In the genomic region with DNA sequence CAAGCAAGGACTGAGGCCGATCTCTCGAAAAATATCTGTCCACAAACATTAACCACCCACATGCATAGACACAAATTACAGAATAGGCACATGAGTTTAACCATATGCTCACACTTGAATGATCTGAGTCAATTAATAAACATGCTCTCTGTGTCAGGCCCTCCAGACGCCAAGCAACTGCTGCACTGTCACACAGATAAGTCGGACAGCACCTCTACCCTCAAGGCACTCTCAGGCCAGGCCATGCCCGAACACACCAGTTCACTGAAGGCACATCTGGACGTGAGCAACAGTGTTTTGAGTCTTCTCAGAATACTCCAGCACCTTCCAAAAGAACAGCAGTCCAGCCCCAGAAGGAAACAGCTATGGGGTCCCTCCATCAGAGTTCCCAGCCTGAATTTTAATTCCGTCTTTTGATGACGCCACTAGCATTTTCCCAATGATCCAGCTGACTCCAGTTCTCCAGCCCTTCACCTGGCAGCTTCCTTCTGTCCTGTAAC, we compare ENCODE assay signal across 9 mouse cellular contexts. TPM values are rescaled to one million over a fixed set of nuclear protein-coding genes. Genes with fewer than 3 reads are reported as not detected.
DNase-seq lines count a peak whose midpoint lies in the region; ATAC-seq and TF ChIP-seq lines count a peak whose summit lies in the region.
"Had no signal": no experiment of that assay in that cellular context is flagged by ENCODE, and none has a peak within 500 bp of the region (broad histone marks: within the 10 kb centered on the region; RNA-seq: fewer than 3 reads in every experiment).

No protein-coding gene starts in this region.

- peak overlapping the region; percentile 97 for H3K4me3 ChIP-seq in neural tube, embryonic 11.5 days (ENCODE audit: low read depth, low read length)
- H3K4me3 ChIP-seq in forebrain, embryonic 14.5 days (ENCODE audit: low read depth, low read length), result peak overlapping the region; percentile 93
- no peak overlapping the region for H3K4me3 ChIP-seq in limb, embryonic 14.5 days (replicated peaks; ENCODE audit: low read length)

- H3K9me3 ChIP-seq in neural tube, embryonic 11.5 days (ENCODE audit: control insufficient read depth, low read length), result no peaks in the 10 kb centered on the region
- H3K9me3 ChIP-seq in forebrain, embryonic 14.5 days (replicated peaks; ENCODE audit: control insufficient read depth, low read length), result no peaks in the 10 kb centered on the region
- H3K9me3 ChIP-seq in limb, embryonic 14.5 days (ENCODE audit: control insufficient read depth, low read length), result no peaks in the 10 kb centered on the region

- peak overlapping the region; percentile 98 for H3K9ac ChIP-seq in neural tube, embryonic 11.5 days (ENCODE audit: low read length)
- peak overlapping the region; percentile 54 for H3K9ac ChIP-seq in forebrain, embryonic 14.5 days (ENCODE audit: low read length)
- no peak overlapping the region for H3K9ac ChIP-seq in limb, embryonic 14.5 days (ENCODE audit: low read depth, low read length, severe bottlenecking)

- no peaks in the 10 kb centered on the region for H3K27me3 ChIP-seq in neural tube, embryonic 11.5 days (ENCODE audit: control insufficient read depth, insufficient read depth, low read length)
- H3K27me3 ChIP-seq in forebrain, embryonic 14.5 days (replicated peaks; ENCODE audit: control insufficient read depth, insufficient read depth, low read length), result no peaks in the 10 kb centered on the region
- no peaks in the 10 kb centered on the region for H3K27me3 ChIP-seq in limb, embryonic 14.5 days (ENCODE audit: control insufficient read depth, insufficient read depth, low read length)

- peak overlapping the region; percentile 60 for H3K4me2 ChIP-seq in neural tube, embryonic 11.5 days (ENCODE audit: low read depth)
- peak overlapping the region; percentile 60 for H3K4me2 ChIP-seq in forebrain, embryonic 14.5 days (ENCODE audit: low read length)
- H3K4me2 ChIP-seq in limb, embryonic 14.5 days (replicated peaks; ENCODE audit: low read depth, low read length, severe bottlenecking), result 0 out of 2 replicates have a peak overlapping the region, but pooled peaks have one; percentile 6

- no peak for DNase-seq in neural tube, embryonic 11.5 days (ENCODE audit: low spot score)
- no peak for DNase-seq in neural tube, embryonic 10.5 days (ENCODE audit: extremely low spot score, low spot score)
- DNase-seq in forebrain, embryonic 14.5 days (ENCODE audit: low spot score), result no peak
- DNase-seq in limb, embryonic 14.5 days (ENCODE audit: low spot score), result no peak
- no peak for DNase-seq in spleen, postnatal 36 days (ENCODE audit: low spot score in 2 of 2)
- DNase-seq in layer of hippocampus, postnatal 14 days (ENCODE audit: low spot score in 2 of 2), result no peak
- DNase-seq in urinary bladder, postnatal 36 days (ENCODE audit: low spot score in 2 of 2), result no peak
- DNase-seq: kidney, adult 2 months had no signal

- 18% methylated on average over 8 of the region's 8 CpGs for WGBS in neural tube, embryonic 11.5 days
- WGBS in forebrain, embryonic 14.5 days, result 9% methylated on average over 8 of the region's 8 CpGs
- WGBS in limb, embryonic 14.5 days, result 35% methylated on average over 8 of the region's 8 CpGs

- peak overlapping the region; percentile 96 for H3K27ac ChIP-seq in neural tube, embryonic 11.5 days (ENCODE audit: low read depth, low read length)
- peak overlapping the region; percentile 98 for H3K27ac ChIP-seq in forebrain, embryonic 14.5 days (ENCODE audit: low read depth, low read length)
- H3K27ac ChIP-seq in limb, embryonic 14.5 days (replicated peaks; ENCODE audit: low read depth, low read length), result no peak overlapping the region
- H3K27ac ChIP-seq: macrophage had no signal

- TF ChIP-seq POLR2A in limb, embryonic 14.5 days (IDR thresholded peaks at IDR 0.05; ENCODE audit: borderline replicate concordance, extremely low read depth, insufficient read depth, insufficient read length), result no peak

- no peaks in the 10 kb centered on the region for H3K36me3 ChIP-seq in neural tube, embryonic 11.5 days (ENCODE audit: control insufficient read depth, insufficient read depth, low read length)
- 0 out of 2 replicates have a peak, but pooled peaks cover 5% of the 10 kb centered on the region for H3K36me3 ChIP-seq in forebrain, embryonic 14.5 days (ENCODE audit: control insufficient read depth, insufficient read depth, low read length)
- H3K36me3 ChIP-seq in limb, embryonic 14.5 days (ENCODE audit: control insufficient read depth, insufficient read depth, low read length), result no peaks in the 10 kb centered on the region

- ATAC-seq in neural tube, embryonic 11.5 days (ENCODE audit: insufficient read depth, low FRiP score, low TSS enrichment), result no peak
- no peak for ATAC-seq in forebrain, embryonic 14.5 days
- no peak for ATAC-seq in limb, embryonic 14.5 days (ENCODE audit: low FRiP score, low read depth)

- peaks cover 37% of the 10 kb centered on the region for H3K4me1 ChIP-seq in neural tube, embryonic 11.5 days (ENCODE audit: control insufficient read depth, insufficient read depth, low read length)
- peaks cover 38% of the 10 kb centered on the region for H3K4me1 ChIP-seq in forebrain, embryonic 14.5 days (ENCODE audit: control insufficient read depth, insufficient read depth, low read length)
- H3K4me1 ChIP-seq in limb, embryonic 14.5 days (ENCODE audit: control insufficient read depth, insufficient read depth, low read length), result peaks cover 20% of the 10 kb centered on the region

RNA-seq across cellular contexts. Expression of a gene that starts 2.1 kb away (rescaled TPM):
- 23.2 and 26.3 TPM in 2 replicates for polyA plus RNA-seq in neural tube, embryonic 11.5 days (2014; fragmentation: Nextera tagmentation; extraction: Ambion mirVana)
- 19.0 and 22.1 TPM in 2 replicates for polyA plus RNA-seq in forebrain, embryonic 14.5 days (2014; fragmentation: Nextera tagmentation; extraction: Ambion mirVana)
- 22.6 and 25.9 TPM in 2 replicates for polyA plus RNA-seq in limb, embryonic 14.5 days (2012; rRNA removed)
- polyA plus RNA-seq in limb, embryonic 14.5 days (2014; fragmentation: Nextera tagmentation; extraction: Ambion mirVana), result 7.2 and 9.2 TPM in 2 replicates
- total RNA-seq in layer of hippocampus, postnatal 14 days (2021), result 10 to 100 TPM; 71.6 to 71.7 TPM

RNA-seq across cellular contexts. Expression of a gene that starts 36.9 kb away (rescaled TPM):
- polyA plus RNA-seq in neural tube, embryonic 11.5 days (2014; fragmentation: Nextera tagmentation; extraction: Ambion mirVana), result 9.8 and 14.6 TPM in 2 replicates
- polyA plus RNA-seq in forebrain, embryonic 14.5 days (2014; fragmentation: Nextera tagmentation; extraction: Ambion mirVana), result 7.7 and 13.4 TPM in 2 replicates
- 6.2 and 6.6 TPM in 2 replicates for polyA plus RNA-seq in limb, embryonic 14.5 days (2012; rRNA removed)
- polyA plus RNA-seq in limb, embryonic 14.5 days (2014; fragmentation: Nextera tagmentation; extraction: Ambion mirVana), result 11.4 and 14.3 TPM in 2 replicates
- total RNA-seq in layer of hippocampus, postnatal 14 days (2021), result 10 to 100 TPM; 35.7 to 37.6 TPM

Comparison
In these comparisons a context has a peak if more than half of its experiments do, and no peak if none do; other contexts are left out.
1. H3K4me2 ChIP-seq: peak in every context shown above with its lines; median percentile 60 in neural tube, embryonic 11.5 days; 60 in forebrain, embryonic 14.5 days; 6 in limb, embryonic 14.5 days.